Mouse (Mus musculus): ENCODE results near the gene Sept8.

- TF ChIP-seq POLR2A (IDR thresholded peaks at IDR 0.05; ENCODE audit: insufficient read depth, low read depth, low read length) (no peak), CTCF (IDR thresholded peaks at IDR 0.05) (no peak)
These were observed 298 bp upstream of the Sept8 start for GRCm38 (mm10) chr11:53518759-53519158.
